Mouse (Mus musculus) adrenal gland, adult 18-20 months (tissue): ENCODE measurements around the gene Dcakd. TPM values are rescaled to one million over a fixed set of nuclear protein-coding genes. Genes with fewer than 3 reads are reported as not detected.

Source experiments
- DNase-seq, 2 experiments: peaks; one replicate each; pipeline ENCODE4 v3.0.0; 2021 to 2022; ENCODE audit warnings: low spot score in 2 of 2
- microRNA-seq, 2 experiments: library from miRNA; unstranded; fragments of <30 nt; microRNA quantifications; one replicate each; pipeline ENCODE4 v1.2.0; 2021; ENCODE audit warnings: borderline number of aligned reads in 2 of 2
- total RNA-seq, 2 experiments: library from RNA; stranded (reverse); gene quantifications; 1 replicate in 1 of 2; 2 replicates in 1 of 2; pipeline ENCODE4 v1.2.3; 2021

Gene Dcakd
- total RNA-seq, 2 experiments from 2014 or later: 44.7 to 54.1 TPM

DNA sequence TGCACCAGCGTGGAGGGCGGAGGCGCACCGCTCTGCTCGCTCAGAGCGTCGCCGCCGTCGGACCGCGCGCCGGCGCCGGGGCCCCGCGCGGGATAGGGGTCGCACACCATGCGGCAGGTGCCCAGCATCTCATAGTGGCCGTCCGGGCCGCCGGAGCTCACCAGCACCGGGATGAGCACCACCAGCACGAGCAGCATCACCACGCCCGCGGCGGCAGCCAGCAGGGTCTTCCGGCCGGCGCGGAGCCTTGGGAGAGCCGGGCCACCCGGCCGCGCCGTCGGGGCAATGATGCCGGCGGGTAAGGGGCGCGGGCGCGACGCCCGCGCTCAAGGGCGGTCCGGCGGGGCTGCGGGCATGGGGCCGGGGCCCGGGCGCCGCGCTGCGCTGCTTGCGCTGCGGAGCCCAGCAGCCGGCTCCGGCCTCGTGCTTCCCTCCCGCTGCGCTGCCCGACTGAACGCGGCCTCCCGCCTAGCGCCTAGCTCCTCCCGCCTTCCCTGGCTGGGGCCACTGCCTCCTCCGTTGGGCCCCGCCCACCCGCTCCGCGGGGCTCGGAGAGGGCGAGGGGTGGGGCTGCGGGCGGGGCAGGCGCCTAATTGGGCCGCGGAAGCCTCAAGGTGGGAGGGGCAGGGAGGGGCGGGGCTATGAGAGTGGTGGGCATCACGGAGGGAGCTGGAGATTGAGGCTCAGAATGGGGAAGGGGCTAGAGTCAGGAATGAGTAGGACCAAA lies 81.7 kb downstream of the Dcakd start, which contains the start of gene C1ql1:
Gene C1ql1, minus strand, starts transcription at position 424 of the 727 bp plus-strand sequence.
- DNase-seq: peak; percentile 81 to 84

- DNase-seq: no peak
Measured at GRCm38 (mm10) chr11:102945306-102946264, 82.5 kb downstream of the Dcakd start.

Small RNA genes lying within 50 kb of the gene (microRNA-seq; reads per million reads assigned to microRNA genes)
- gene Mir6931: 0 reads per million in 2 experiments

Other genes starting within 250 kb of the Dcakd start
- 10 to 100 TPM; 12.0 to 16.4 TPM for gene Gjc1, start 208.6 kb downstream of the Dcakd start, total RNA-seq
- gene Higd1b, start 192.5 kb downstream of the Dcakd start, total RNA-seq: 1 to 10 TPM; 1.2 to 4.1 TPM
- gene Eftud2, start 147.3 kb downstream of the Dcakd start, total RNA-seq: 10 to 100 TPM; 64.6 to 70.2 TPM
- under 1 TPM; 0.32 to 0.36 TPM for gene Ccdc103, start 147.1 kb downstream of the Dcakd start, total RNA-seq
- not detected for gene Fam187a, start 143.2 kb downstream of the Dcakd start, total RNA-seq
- gene Gfap, start 127.4 kb downstream of the Dcakd start, total RNA-seq: 1 to 10 TPM in 1 of 2 experiments, under 1 TPM in 1; 0.76 to 1.1 TPM
- under 1 TPM; 0.51 to 0.73 TPM for gene Kif18b, start 103.2 kb downstream of the Dcakd start, total RNA-seq
- 10 to 100 TPM; 49.2 to 60.0 TPM for gene C1ql1, start 81.6 kb downstream of the Dcakd start, total RNA-seq
- gene Nmt1, start 143 bp downstream of the Dcakd start, total RNA-seq: 100 to 1,000 TPM in 1 of 2 experiments, 10 to 100 TPM in 1; 97.0 to 100 TPM
- gene Plcd3, start 73.3 kb upstream of the Dcakd start, total RNA-seq: 10 to 100 TPM in 1 of 2 experiments, 1 to 10 TPM in 1; 6.6 to 12.0 TPM
- 100 to 1,000 TPM; 116 to 169 TPM for gene Acbd4, start 73.3 kb upstream of the Dcakd start, total RNA-seq
- gene Hexim1, start 87.9 kb upstream of the Dcakd start, total RNA-seq: 10 to 100 TPM; 71.1 to 83.3 TPM
- gene Hexim2, start 104.1 kb upstream of the Dcakd start, total RNA-seq: 1 to 10 TPM; 2.8 to 5.6 TPM
- 10 to 100 TPM; 19.8 to 20.9 TPM for gene Fmnl1, start 142.8 kb upstream of the Dcakd start, total RNA-seq
- gene 1700023F06Rik, start 180.2 kb upstream of the Dcakd start, total RNA-seq: under 1 TPM; 0.27 to 0.61 TPM
- not detected for gene Spata32, start 190.1 kb upstream of the Dcakd start, total RNA-seq
- gene Map3k14, start 239.1 kb upstream of the Dcakd start, total RNA-seq: 10 to 100 TPM in 1 of 2 experiments, 1 to 10 TPM in 1; 9.2 to 10.5 TPM